8 mouse cellular contexts compared by ENCODE assay signal in genomic region chr11:69921114-69922011, GRCm38 (mm10). TPM values are rescaled to one million over a fixed set of nuclear protein-coding genes. Genes with fewer than 3 reads are reported as not detected.
DNase-seq lines count a peak whose midpoint lies in the region; ATAC-seq lines count a peak whose summit lies in the region.

TSS of gene Eif5a (minus strand) at chr11:69921958.

- peak; percentile 76 for ATAC-seq in inflammation-experienced regulatory T-cells, adult 6 months
- ATAC-seq in megakaryocyte-erythroid progenitor cell, adult 5-6 weeks (replicated peaks; ENCODE audit: low FRiP score, low TSS enrichment, poor library complexity, severe bottlenecking), result peak; percentile 80

- DNase-seq in adrenal gland, adult (ENCODE audit: inconsistent age in 2 of 2, low spot score in 1 of 2), result peak; percentile 100
- peak; percentile 100 for DNase-seq in embryo, embryonic 10.5 days (ENCODE audit: low spot score)
- peak; percentile 100 for DNase-seq in gastrocnemius, postnatal 14 days
- DNase-seq in left cerebral cortex, postnatal 10 days (ENCODE audit: extremely low spot score in 1 of 2, low spot score in 2 of 2), result peak; percentile 100
- DNase-seq in right cerebral cortex, postnatal 25 days, result peak; percentile 100
- DNase-seq in urinary bladder, postnatal 4 days (ENCODE audit: low spot score in 2 of 2), result peak; percentile 100

- intact Hi-C loops in gastrocnemius, postnatal 14 days (cut with DNase I; ENCODE audit: low total_unique reads), result no loop called here
- intact Hi-C loops in left cerebral cortex, postnatal 10 days (cut with DNase I), result no loop called here

RNA-seq across cellular contexts. Expression of gene Eif5a, which starts in this region (rescaled TPM):
- total RNA-seq in gastrocnemius, postnatal 14 days (2021), result 100 to 1,000 TPM; 567 to 637 TPM
- polyA plus RNA-seq in inflammation-experienced regulatory T-cells, adult 6 months (2017; shearing (Covaris generic)), result 1,000 to 10,000 TPM; 1,103 to 1,192 (median 1,160) TPM
- total RNA-seq in left cerebral cortex, postnatal 10 days (2021), result 100 to 1,000 TPM; 525 to 535 TPM
- 1,285 and 1,514 TPM in 2 replicates for total RNA-seq in megakaryocyte-erythroid progenitor cell, adult 5-6 weeks (2014; fragmentation: Nextera tagmentation)
- 1,032 and 1,474 TPM in 2 replicates for total RNA-seq in megakaryocyte-erythroid progenitor cell, adult 5-6 weeks (2017)

Comparison
In these comparisons a context has a peak if more than half of its experiments do, and no peak if none do; other contexts are left out.
1. Peak in every context shown above with its lines: DNase-seq and ATAC-seq.